Mouse (Mus musculus) liver, embryonic 15.5 days (tissue): ENCODE measurements around the gene Inpp1. TPM values are rescaled to one million over a fixed set of nuclear protein-coding genes. Genes with fewer than 3 reads are reported as not detected.
A peak's percentile ranks its signal among the peaks of the same experiment; 100 is the strongest.

ENCODE experiments used
- ATAC-seq: fragments of 200-750 bp; cut with Nextera tagmentation; 2 replicates; pipeline ENCODE4 v1.8.0; 2017; ENCODE audit warnings: moderate number of reproducible peaks, mild to moderate bottlenecking, moderate library complexity; ENCODE audit not compliant: insufficient read depth
- H3K27ac ChIP-seq: fragments of 300-500 bp; sonication (generic); replicated peaks from 2 replicates; pipeline ENCODE4 v1.5.1; 2015; ENCODE audit warnings: mild to moderate bottlenecking, inconsistent platforms
- H3K27me3 ChIP-seq: fragments of 300-500 bp; sonication (generic); 2 replicates; pipeline ENCODE4 v1.6.1; 2015; ENCODE audit warnings: mild to moderate bottlenecking, inconsistent platforms
- H3K36me3 ChIP-seq: fragments of 300-500 bp; sonication (generic); replicated peaks from 2 replicates; pipeline ENCODE4 v1.6.1; 2015; ENCODE audit warnings: moderate library complexity, mild to moderate bottlenecking, inconsistent platforms
- H3K4me1 ChIP-seq: fragments of 300-500 bp; sonication (generic); replicated peaks from 2 replicates; pipeline ENCODE4 v1.6.1; 2015; ENCODE audit warnings: inconsistent platforms
- H3K4me2 ChIP-seq: fragments of 300-500 bp; sonication (generic); 2 replicates; pipeline ENCODE4 v1.6.1; 2015; ENCODE audit warnings: moderate library complexity, mild to moderate bottlenecking, inconsistent platforms
- H3K4me3 ChIP-seq: fragments of 300-500 bp; sonication (generic); replicated peaks from 2 replicates; pipeline ENCODE4 v1.5.1; 2015; ENCODE audit warnings: mild to moderate bottlenecking, inconsistent platforms
- H3K9ac ChIP-seq: fragments of 300-500 bp; sonication (generic); 2 replicates; pipeline ENCODE4 v1.6.1; 2015; ENCODE audit warnings: moderate library complexity, mild to moderate bottlenecking, inconsistent platforms
- H3K9me3 ChIP-seq: fragments of 300-500 bp; sonication (generic); replicated peaks from 2 replicates; pipeline ENCODE4 v1.6.1; 2016; ENCODE audit warnings: inconsistent platforms
- WGBS: fragments of 180-500 bp; shearing (Covaris S2); methylation state at CpG from one replicate; pipeline ENCODE4 v1.1.7; 2015; ENCODE audit warnings: mixed read lengths; ENCODE audit not compliant: insufficient replicate concordance; 5-methylcytosine and 5-hydroxymethylcytosine counted together
- polyA plus RNA-seq: library from polyadenylated mRNA; unstranded; fragments of >200 nt; fragmentation: Nextera tagmentation; extraction: Ambion mirVana; gene quantifications from 2 replicates; pipeline ENCODE4 v1.2.1, GENCODE M21; 2015

Inpp1 gene
- polyA plus RNA-seq, 1 experiment from 2014 or later, result 5.8 TPM

DNA sequence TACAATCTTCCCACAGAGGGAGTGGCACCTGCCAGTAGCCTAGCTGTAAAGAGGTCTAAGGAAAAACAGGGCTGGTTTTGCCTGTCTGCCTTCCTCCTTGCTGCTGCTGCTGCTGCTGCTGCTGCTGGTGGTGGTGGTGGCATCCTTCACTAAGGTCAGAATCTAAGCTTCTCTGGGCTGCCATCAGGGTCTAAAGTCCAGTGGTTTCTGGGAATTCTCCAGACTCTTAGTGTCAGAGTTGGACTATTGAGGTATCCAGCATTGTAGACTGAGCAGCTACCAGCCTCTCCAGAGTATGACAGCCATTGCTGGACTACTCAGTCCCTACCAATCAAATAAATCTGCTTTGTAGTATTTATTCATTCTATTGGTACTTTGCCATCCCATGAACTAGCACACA lies 24.8 kb downstream of the Inpp1 start:
- H3K27ac ChIP-seq, result no peak overlapping the region
- ATAC-seq, result no peak

DNA sequence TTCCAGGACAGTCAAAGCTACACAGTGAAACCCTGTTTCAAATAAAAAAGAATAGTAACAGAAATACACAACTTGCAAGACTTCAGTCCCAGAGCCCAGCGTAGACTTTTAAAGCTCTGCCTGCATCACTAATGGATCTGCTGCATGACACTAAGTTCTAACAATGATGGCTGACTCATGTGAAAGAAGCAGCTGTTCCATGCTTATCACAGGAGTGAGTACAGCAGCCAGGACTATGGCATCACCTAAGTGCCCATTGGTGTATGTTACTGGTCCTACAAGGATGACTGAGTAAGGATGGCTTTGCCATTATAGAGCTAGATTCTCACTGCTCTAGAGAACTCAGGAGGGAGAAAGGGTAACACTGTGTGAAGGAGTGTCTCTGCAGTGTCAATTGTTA lies 30.2 kb downstream of the Inpp1 start:
- WGBS, result 80% methylated on average over 1 of the region's 1 CpGs
- H3K27me3 ChIP-seq, result no peaks in the 10 kb centered on the region
- H3K27ac ChIP-seq, result no peak overlapping the region
- H3K9ac ChIP-seq, result no peak overlapping the region
- H3K4me1 ChIP-seq, result no peaks in the 10 kb centered on the region
- H3K4me3 ChIP-seq, result no peak overlapping the region
- H3K4me2 ChIP-seq, result no peak overlapping the region
- no peaks in the 10 kb centered on the region for H3K9me3 ChIP-seq
- ATAC-seq, result no peak
- H3K36me3 ChIP-seq, result 0 out of 2 replicates have a peak, but pooled peaks cover 5% of the 10 kb centered on the region

More for the DNA sequence above, 24.8 kb downstream of the Inpp1 start:
- H3K9ac ChIP-seq, result no peak overlapping the region
- no peaks in the 10 kb centered on the region for H3K9me3 ChIP-seq
- peaks cover 5% of the 10 kb centered on the region; the same call in 1 of the 2 replicates for H3K36me3 ChIP-seq
- no peak overlapping the region for H3K4me3 ChIP-seq
- no peaks in the 10 kb centered on the region for H3K27me3 ChIP-seq
- H3K4me2 ChIP-seq, result no peak overlapping the region
- no peaks in the 10 kb centered on the region for H3K4me1 ChIP-seq

DNA sequence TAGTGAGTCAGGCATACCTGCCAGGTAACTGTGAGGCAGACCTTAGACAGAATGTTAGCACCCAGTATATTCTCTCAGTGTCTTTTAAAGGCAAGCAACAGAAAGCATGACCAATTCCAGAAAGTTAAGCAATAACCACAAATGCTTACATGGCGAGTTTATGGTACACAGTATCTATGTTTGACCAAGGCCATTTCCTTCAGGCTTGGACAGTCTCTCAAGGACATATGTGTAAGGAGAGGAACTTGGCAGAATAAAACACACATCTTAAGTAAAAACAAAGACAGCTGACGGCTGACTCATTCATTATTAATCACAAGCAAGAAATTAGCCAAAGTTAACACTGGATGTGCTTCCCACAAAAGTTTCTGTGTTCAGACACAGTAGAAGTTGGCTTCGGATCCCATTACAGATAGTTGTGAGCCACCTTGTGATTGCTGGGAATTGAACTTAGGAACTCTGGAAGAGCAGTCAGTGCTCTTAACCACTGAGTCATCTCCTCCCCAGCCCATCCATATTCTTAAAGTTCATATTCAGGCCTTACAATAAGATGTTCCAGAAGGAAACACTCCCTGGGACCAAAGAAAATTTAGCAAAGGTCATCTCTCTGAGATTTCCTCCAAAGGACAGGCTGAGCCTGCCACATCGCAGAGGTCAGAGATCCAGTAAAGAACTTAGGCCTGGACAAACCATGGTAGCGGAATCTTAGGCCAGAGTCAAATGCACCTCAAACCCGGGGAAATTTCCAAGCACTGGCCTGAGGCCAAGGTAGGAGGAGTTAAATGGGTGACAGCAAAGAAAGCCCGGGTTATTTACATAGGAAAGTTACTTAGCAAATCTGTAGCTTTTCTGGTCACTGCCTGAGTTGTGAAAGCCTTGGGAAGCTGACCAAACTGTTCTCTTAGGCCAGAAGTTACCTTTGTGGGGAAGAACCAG lies 52.0 kb downstream of the Inpp1 start:
- Histone ChIP-seq H3K4me3 (no peak overlapping the region), H3K9ac (no peak overlapping the region), H3K36me3 (no peaks in the 10 kb centered on the region), H3K4me1 (no peaks in the 10 kb centered on the region), H3K4me2 (no peak overlapping the region), H3K9me3 (no peaks in the 10 kb centered on the region), H3K27ac (no peak overlapping the region), H3K27me3 (no peaks in the 10 kb centered on the region)
- ATAC-seq, result 0 out of 2 replicates have a peak, but pooled peaks have one; percentile 12
- 58% methylated on average over 7 of the region's 7 CpGs for WGBS

DNA sequence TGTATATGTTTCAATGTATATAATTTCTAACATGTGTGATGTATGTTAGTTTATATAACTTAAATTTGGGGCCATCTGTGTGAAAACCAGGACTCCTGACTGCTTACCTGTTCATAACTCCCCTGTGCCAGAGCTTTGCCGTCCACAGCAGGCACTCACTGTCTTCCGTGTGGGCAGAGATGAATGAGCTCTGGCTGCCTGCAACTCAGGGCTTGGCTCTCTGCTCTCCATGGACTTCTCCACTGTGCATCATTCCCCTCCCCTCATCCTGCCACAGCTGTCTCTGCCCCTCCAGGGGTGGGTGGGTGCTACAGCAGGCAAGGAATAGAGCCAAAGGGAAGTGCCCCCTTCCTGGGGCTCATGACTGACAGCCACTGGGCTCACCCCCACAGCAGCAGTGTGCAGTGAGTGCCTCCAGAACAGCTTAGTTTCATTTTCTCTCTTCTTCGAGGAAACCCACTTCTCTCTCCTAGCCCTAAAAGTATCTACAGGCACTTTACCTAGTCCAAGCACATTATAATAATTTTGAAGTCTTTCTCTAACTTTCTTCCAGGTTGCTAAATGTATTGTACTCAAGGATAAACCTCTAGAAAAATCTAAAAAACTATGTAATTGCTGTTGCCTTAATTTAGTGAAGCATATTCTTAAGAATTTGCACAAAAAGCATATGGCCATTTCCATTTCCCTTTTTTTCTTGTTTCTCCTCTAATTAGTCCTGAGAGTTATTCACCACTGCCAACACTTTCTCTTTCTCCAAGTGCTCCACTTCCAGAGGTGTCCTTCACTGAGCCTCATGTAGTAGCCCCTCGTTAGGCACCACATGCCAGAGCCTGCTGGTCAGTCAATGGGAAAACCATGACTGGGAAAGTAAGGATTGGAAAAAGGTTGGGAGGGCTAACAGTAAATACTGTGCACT lies 53.3 kb downstream of the Inpp1 start:
- Histone ChIP-seq H3K27me3 (no peaks in the 10 kb centered on the region), H3K9ac (no peak overlapping the region), H3K27ac (no peak overlapping the region), H3K4me2 (peak overlapping the region; percentile 38), H3K36me3 (no peaks in the 10 kb centered on the region), H3K4me1 (no peaks in the 10 kb centered on the region), H3K4me3 (peak overlapping the region; percentile 12; the same call in 1 of the 2 replicates), H3K9me3 (no peaks in the 10 kb centered on the region)
- 31% methylated on average over 4 of the region's 4 CpGs for WGBS
- no peak for ATAC-seq

DNA sequence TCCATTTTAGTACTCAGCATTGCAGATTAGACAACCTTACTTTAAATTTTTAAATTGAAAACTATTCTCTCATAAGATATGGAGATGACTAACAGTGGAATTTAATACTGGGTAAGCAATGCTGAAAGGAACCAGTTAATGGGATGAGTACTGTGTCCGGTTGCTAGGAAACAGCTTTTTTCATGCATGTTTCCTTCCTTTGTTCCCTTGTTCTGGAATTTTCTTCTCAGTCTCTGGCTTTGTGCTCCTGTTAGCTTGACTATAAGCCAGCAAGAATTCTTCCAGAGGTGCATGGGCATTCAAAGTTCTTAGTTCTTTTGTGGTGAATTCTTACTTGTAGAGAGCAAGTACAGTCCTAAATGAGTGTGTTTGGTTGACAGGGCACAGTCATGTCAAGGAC lies 59.3 kb downstream of the Inpp1 start:
- H3K9me3 ChIP-seq, result no peaks in the 10 kb centered on the region
- ATAC-seq, result no peak
- WGBS, result 81% methylated on average over 1 of the region's 1 CpGs
- H3K4me2 ChIP-seq, result no peak overlapping the region
- H3K4me1 ChIP-seq, result no peaks in the 10 kb centered on the region
- H3K27me3 ChIP-seq, result no peaks in the 10 kb centered on the region
- H3K27ac ChIP-seq, result no peak overlapping the region
- no peaks in the 10 kb centered on the region for H3K36me3 ChIP-seq
- H3K4me3 ChIP-seq, result no peak overlapping the region
- no peak overlapping the region for H3K9ac ChIP-seq

DNA sequence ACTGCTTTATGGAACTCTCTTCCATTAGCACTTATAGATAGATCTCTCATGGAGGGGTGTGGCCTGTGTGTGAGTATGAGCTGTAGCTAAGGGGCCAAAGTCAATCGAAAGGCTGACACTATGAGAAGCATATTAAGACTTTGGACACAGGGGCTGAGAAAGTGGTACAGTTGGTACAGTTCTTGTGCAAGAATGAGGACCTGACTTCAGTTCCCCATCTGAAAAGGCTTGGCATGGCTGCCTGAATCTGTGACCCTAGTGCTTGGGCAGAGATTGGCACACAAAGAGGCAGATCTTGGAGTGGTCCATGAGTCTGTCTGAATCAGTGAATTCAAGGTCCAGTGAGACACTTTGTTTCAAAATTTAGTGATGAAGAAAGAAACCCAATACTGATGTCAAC lies 63.2 kb downstream of the Inpp1 start:
- no peak overlapping the region for H3K4me2 ChIP-seq
- no peak overlapping the region for H3K9ac ChIP-seq
- H3K27me3 ChIP-seq, result no peaks in the 10 kb centered on the region
- H3K4me3 ChIP-seq, result no peak overlapping the region
- H3K9me3 ChIP-seq, result no peaks in the 10 kb centered on the region
- no peaks in the 10 kb centered on the region for H3K36me3 ChIP-seq
- 58% methylated on average over 1 of the region's 1 CpGs for WGBS
- ATAC-seq, result no peak
- H3K4me1 ChIP-seq, result no peaks in the 10 kb centered on the region; the same call in 1 of the 2 replicates
- H3K27ac ChIP-seq, result no peak overlapping the region

DNA sequence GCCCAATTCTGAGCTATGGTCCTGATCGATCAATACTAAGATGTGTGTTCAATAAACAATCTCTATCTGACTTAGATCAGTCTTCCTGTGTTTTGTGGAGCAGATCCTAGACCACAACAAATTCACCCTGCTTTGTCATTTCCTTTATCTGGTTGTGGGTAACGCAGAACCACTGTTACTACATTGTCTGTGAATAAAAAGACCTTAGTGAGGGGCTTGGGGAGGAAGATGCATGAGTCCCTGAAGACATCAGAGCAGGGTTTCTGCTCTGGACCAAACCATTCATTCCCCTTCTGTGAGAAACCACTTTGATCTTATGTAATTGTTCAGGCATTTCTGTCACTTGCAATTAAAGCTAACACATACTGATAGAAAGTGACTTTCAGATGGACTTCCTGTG lies 63.7 kb downstream of the Inpp1 start:
- Histone ChIP-seq H3K27me3 (no peaks in the 10 kb centered on the region), H3K4me2 (no peak overlapping the region), H3K27ac (no peak overlapping the region), H3K9ac (no peak overlapping the region), H3K36me3 (no peaks in the 10 kb centered on the region), H3K9me3 (no peaks in the 10 kb centered on the region), H3K4me1 (no peaks in the 10 kb centered on the region; the same call in 1 of the 2 replicates), H3K4me3 (no peak overlapping the region)
- 26% methylated on average over 2 of the region's 2 CpGs for WGBS
- ATAC-seq, result no peak

DNA sequence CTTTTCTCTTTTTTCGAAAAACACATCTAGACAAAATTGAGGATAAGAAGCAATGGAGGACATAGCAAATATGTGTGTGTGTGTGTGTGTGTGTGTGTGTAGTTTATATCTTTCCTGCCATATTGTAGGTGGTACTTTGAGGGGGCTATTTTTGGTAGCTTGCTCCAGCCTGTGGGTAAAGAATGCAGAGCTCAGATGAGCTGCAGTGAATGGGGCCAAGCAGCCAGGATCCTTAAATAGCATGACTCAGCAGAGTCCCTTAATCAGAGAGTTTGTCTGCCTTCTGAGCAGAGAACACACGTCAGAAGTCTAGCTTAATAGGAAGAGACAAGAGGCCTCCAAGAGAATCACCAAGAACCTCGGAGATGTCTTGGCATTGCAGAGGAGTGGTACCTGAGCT lies 64.8 kb downstream of the Inpp1 start:
- Histone ChIP-seq H3K27me3 (no peaks in the 10 kb centered on the region), H3K4me1 (no peaks in the 10 kb centered on the region; the same call in 1 of the 2 replicates), H3K36me3 (no peaks in the 10 kb centered on the region), H3K4me2 (no peak overlapping the region), H3K9me3 (no peaks in the 10 kb centered on the region), H3K9ac (no peak overlapping the region), H3K27ac (no peak overlapping the region), H3K4me3 (no peak overlapping the region)
- ATAC-seq, result no peak
- 22% methylated on average over 3 of the region's 3 CpGs for WGBS

DNA sequence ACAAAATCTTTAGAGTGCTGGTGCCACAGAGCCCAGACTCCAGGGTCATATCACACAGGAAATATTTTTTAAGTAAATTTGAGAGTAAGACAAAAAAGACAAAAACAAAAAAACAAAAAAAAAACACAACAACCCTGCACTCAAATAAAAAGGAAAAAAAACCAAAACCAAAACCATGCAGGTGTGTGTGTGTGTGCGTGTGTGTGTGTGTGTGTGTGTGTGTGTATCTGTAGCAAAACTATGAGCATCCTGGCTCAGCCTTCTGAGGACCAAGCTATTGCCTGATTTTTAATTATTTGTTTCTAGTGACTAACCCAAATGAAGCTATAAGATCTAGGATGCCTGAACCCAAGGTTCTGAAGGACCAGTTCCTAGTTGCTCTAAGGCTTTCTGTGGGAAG lies 65.9 kb downstream of the Inpp1 start:
- Histone ChIP-seq H3K27ac (no peak overlapping the region), H3K4me2 (no peak overlapping the region), H3K9ac (no peak overlapping the region), H3K27me3 (no peaks in the 10 kb centered on the region), H3K4me3 (no peak overlapping the region), H3K9me3 (no peaks in the 10 kb centered on the region), H3K36me3 (no peaks in the 10 kb centered on the region), H3K4me1 (no peaks in the 10 kb centered on the region; the same call in 1 of the 2 replicates)
- WGBS, result 48% methylated on average over 1 of the region's 1 CpGs
- no peak for ATAC-seq

DNA sequence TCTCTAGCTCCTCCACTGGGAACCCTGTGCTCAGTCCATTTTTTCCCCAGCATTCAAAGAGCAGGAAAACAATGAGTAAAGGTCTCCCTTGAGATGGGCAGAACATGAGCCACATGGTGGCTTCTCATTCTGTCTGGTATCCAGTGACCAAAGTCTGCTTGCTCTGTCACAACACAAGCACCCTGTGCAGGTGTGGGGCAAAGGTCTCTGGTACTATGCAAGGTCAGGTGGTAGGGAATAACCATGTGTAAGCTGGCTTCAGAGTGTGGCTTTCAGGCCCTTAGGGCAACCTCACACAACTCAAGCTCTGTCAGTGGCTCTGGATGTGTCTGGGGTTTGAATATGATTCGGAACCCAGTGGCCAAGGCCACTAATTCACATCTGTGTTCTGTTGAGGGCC lies 67.5 kb downstream of the Inpp1 start:
- Histone ChIP-seq H3K9me3 (no peaks in the 10 kb centered on the region), H3K36me3 (no peaks in the 10 kb centered on the region), H3K27me3 (no peaks in the 10 kb centered on the region), H3K4me3 (no peak overlapping the region), H3K27ac (no peak overlapping the region), H3K9ac (no peak overlapping the region), H3K4me1 (no peaks in the 10 kb centered on the region; the same call in 1 of the 2 replicates), H3K4me2 (no peak overlapping the region)
- 62% methylated on average over 1 of the region's 1 CpGs for WGBS
- ATAC-seq, result peak; percentile 84

DNA sequence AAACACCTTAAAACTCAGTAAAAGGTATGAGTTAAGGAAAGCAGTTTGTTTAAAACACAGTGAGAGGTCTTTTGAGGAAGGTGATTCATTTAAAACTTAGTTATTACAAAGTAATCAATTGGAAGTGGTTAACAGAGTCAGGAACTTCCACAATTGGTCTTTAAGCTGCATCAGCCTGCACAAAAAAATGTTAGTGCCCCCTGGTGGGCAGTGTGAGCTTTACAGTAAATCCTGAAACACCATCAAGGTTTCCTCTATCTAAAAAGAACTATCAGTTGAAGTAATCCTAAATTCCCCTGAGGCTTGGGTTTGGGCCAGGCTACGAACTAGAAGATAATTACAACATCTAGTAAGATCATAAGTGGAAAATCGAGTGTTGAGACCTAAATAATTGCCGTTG lies 69.2 kb downstream of the Inpp1 start:
- Histone ChIP-seq H3K4me3 (no peak overlapping the region), H3K9ac (no peak overlapping the region), H3K4me1 (no peaks in the 10 kb centered on the region; the same call in 1 of the 2 replicates), H3K27ac (no peak overlapping the region), H3K9me3 (no peaks in the 10 kb centered on the region), H3K36me3 (no peaks in the 10 kb centered on the region), H3K4me2 (no peak overlapping the region), H3K27me3 (no peaks in the 10 kb centered on the region)
- no peak for ATAC-seq
- 23% methylated on average over 3 of the region's 3 CpGs for WGBS
